Mouse (Mus musculus) inflammation-experienced regulatory T-cells (primary cell): Measurements from ENCODE around the gene Inka1. TPM values are rescaled to one million over a fixed set of nuclear protein-coding genes. Genes with fewer than 3 reads are reported as not detected.

Experiments used
- polyA plus RNA-seq, 2 experiments: library from polyadenylated mRNA; unstranded; fragments of 100-300 nt; shearing (Covaris generic); gene quantifications; one replicate each; pipeline ENCODE4 v1.2.1; 2017

Gene Inka1
- 1 to 10 TPM in 1 of 2 experiments, under 1 TPM in 1; 0.25 to 1.5 TPM for polyA plus RNA-seq

GRCm38 (mm10) chr9:107985131-107986119 is at the start of gene Inka1:
Inka1 (minus strand) TSS chr9:107985879.

GRCm38 (mm10) chr9:108001922-108002770 is 16.5 kb upstream of the Inka1 start, which contains the start of gene Ip6k1:
Ip6k1 (plus strand) TSS chr9:108002501.

GRCm38 (mm10) chr9:107996049-107996448 is 10.4 kb upstream of the Inka1 start, which contains the start of gene Gm20662:
Gm20662 (plus strand) TSS chr9:107996349.

GRCm38 (mm10) chr9:107992197-107992596 is 6.5 kb upstream of the Inka1 start, which contains the start of gene Cdhr4:
Cdhr4 (plus strand) TSS chr9:107992497.

GRCm38 (mm10) chr9:107982681-107983346 is 2.9 kb downstream of the Inka1 start, which contains the start of gene Gm20661:
Gm20661 (plus strand) TSS chr9:107983058.

GRCm38 (mm10) chr9:107975399-107976386 is 10.0 kb downstream of the Inka1 start, which contains the start of gene Uba7:
Uba7 (plus strand) TSS chr9:107975505.

GRCm38 (mm10) chr9:107949922-107950235 is 35.8 kb downstream of the Inka1 start, which contains the start of gene Traip:
Traip (plus strand) TSS chr9:107950136.

GRCm38 (mm10) chr9:107935374-107935773 is 50.3 kb downstream of the Inka1 start, which contains the start of gene Camkv:
Camkv (plus strand) TSS chr9:107935674.

Other genes with a start within 250 kb of the Inka1 start
- gene Rbm5, start 214.9 kb downstream of the Inka1 start, polyA plus RNA-seq, result 100 to 1,000 TPM; 287 to 306 TPM
- gene Rbm6, start 112.6 kb downstream of the Inka1 start, polyA plus RNA-seq, result 100 to 1,000 TPM in 1 of 2 experiments, 10 to 100 TPM in 1; 94.7 to 118 TPM
- gene Mon1a, start 97.7 kb downstream of the Inka1 start, polyA plus RNA-seq, result 10 to 100 TPM; 22.2 to 26.6 TPM
- 1 to 10 TPM in 1 of 2 experiments, under 1 TPM in 1; 0.17 to 3.5 TPM for gene Mst1r, start 79.0 kb downstream of the Inka1 start, polyA plus RNA-seq
- gene Actl11, start 57.4 kb downstream of the Inka1 start, polyA plus RNA-seq, result not detected
- 1 to 10 TPM in 1 of 2 experiments, under 1 TPM in 1; 0.12 to 2.5 TPM for gene Camkv, start 50.2 kb downstream of the Inka1 start, polyA plus RNA-seq
- gene Traip, start 35.7 kb downstream of the Inka1 start, polyA plus RNA-seq, result 1 to 10 TPM; 3.8 to 8.5 TPM
- gene Uba7, start 10.4 kb downstream of the Inka1 start, polyA plus RNA-seq, result 100 to 1,000 TPM; 252 to 291 TPM
- under 1 TPM in 1 of 2 experiments, not detected in 1; 0.14 TPM for gene Gm20661, start 2.8 kb downstream of the Inka1 start, polyA plus RNA-seq
- gene Cdhr4, start 6.6 kb upstream of the Inka1 start, polyA plus RNA-seq, result under 1 TPM; 0.06 to 0.82 TPM
- not detected for gene Gm20662, start 10.5 kb upstream of the Inka1 start, polyA plus RNA-seq
- 100 to 1,000 TPM; 118 to 147 TPM for gene Ip6k1, start 16.6 kb upstream of the Inka1 start, polyA plus RNA-seq
- 10 to 100 TPM; 28.8 to 32.0 TPM for gene Gmppb, start 63.4 kb upstream of the Inka1 start, polyA plus RNA-seq
- gene Amigo3, start 67.3 kb upstream of the Inka1 start, polyA plus RNA-seq, result 1 to 10 TPM in 1 of 2 experiments, under 1 TPM in 1; 0.91 to 3.9 TPM
- gene Mst1, start 94.6 kb upstream of the Inka1 start, polyA plus RNA-seq, result 1 to 10 TPM; 2.0 to 3.1 TPM
- 100 to 1,000 TPM; 114 to 160 TPM for gene Rnf123, start 97.5 kb upstream of the Inka1 start, polyA plus RNA-seq
- gene Apeh, start 108.7 kb upstream of the Inka1 start, polyA plus RNA-seq, result 100 to 1,000 TPM; 122 to 135 TPM
- under 1 TPM; 0.51 to 0.62 TPM for gene Bsn, start 204.5 kb upstream of the Inka1 start, polyA plus RNA-seq